Mouse (Mus musculus) myocyte (in vitro differentiated cells): Measurements from ENCODE around the gene Sdf2. TPM values are rescaled to one million over a fixed set of nuclear protein-coding genes. Genes with fewer than 3 reads are reported as not detected.

Experiments used
- H3K27me3 ChIP-seq: one replicate; pipeline ENCODE4 v1.6.1; 2011; ENCODE audit not compliant: control insufficient read depth, insufficient read depth, insufficient read length
- H3K36me3 ChIP-seq: one replicate; pipeline ENCODE4 v1.6.1; 2011; ENCODE audit not compliant: control insufficient read depth, insufficient read depth
- H3K4me2 ChIP-seq: one replicate; pipeline ENCODE4 v1.6.1; 2011; ENCODE audit warnings: low read depth, control low read depth
- H3K4me3 ChIP-seq: one replicate; pipeline ENCODE4 v1.5.1; 2011; ENCODE audit warnings: mild to moderate bottlenecking, control low read depth, moderate library complexity
- H3K79me2 ChIP-seq: one replicate; pipeline ENCODE4 v1.6.1; 2011; ENCODE audit not compliant: control insufficient read depth, insufficient read depth
- H3ac ChIP-seq: one replicate; pipeline ENCODE4 v1.6.1; 2011; ENCODE audit not compliant: control insufficient read depth, insufficient read length
- CEBPB ChIP-seq: IDR thresholded peaks from 2 replicates; pipeline ENCODE4 v1.6.1; 2011; ENCODE audit warnings: mild to moderate bottlenecking, moderate library complexity; ENCODE audit not compliant: poor library complexity, insufficient read depth, severe bottlenecking
- E2F4 ChIP-seq: IDR thresholded peaks from one replicate; pipeline ENCODE4 v1.6.1; 2011; ENCODE audit warnings: mild to moderate bottlenecking, control low read depth, moderate library complexity; ENCODE audit not compliant: insufficient read depth
- MAX ChIP-seq: IDR thresholded peaks from one replicate; pipeline ENCODE4 v1.6.1; 2011; ENCODE audit warnings: low read depth, mild to moderate bottlenecking, control low read depth
- MYOD1 ChIP-seq, 3 experiments: IDR thresholded peaks; one replicate each; pipeline ENCODE4 v1.6.1; 2011; ENCODE audit warnings: control low read depth in 2 of 3, low read depth in 2 of 3, mild to moderate bottlenecking in 2 of 3, moderate library complexity in 1 of 3; ENCODE audit not compliant: insufficient read length in 2 of 3, control insufficient read depth in 1 of 3
- MYOG ChIP-seq, 3 experiments: IDR thresholded peaks; one replicate each; pipeline ENCODE4 v1.6.1; 2011; ENCODE audit warnings: control low read depth in 2 of 3, low read depth in 2 of 3, mild to moderate bottlenecking in 2 of 3; ENCODE audit not compliant: insufficient read length in 2 of 3, control insufficient read depth in 1 of 3, insufficient read depth in 1 of 3
- POLR2A ChIP-seq: IDR thresholded peaks from one replicate; pipeline ENCODE4 v1.6.1; 2011; ENCODE audit warnings: low read depth, mild to moderate bottlenecking, control low read depth, moderate library complexity; ENCODE audit not compliant: insufficient read length
- POLR2AphosphoS2 ChIP-seq: IDR thresholded peaks from one replicate; pipeline ENCODE4 v1.6.1; 2011; ENCODE audit warnings: low read depth, control low read depth; ENCODE audit not compliant: insufficient read length
- REST ChIP-seq: IDR thresholded peaks from one replicate; pipeline ENCODE4 v1.6.1; 2011; ENCODE audit warnings: mild to moderate bottlenecking, control low read depth, moderate library complexity; ENCODE audit not compliant: insufficient read depth, insufficient read length
- SRF ChIP-seq: IDR thresholded peaks from one replicate; pipeline ENCODE4 v1.6.1; 2011; ENCODE audit warnings: low read depth; ENCODE audit not compliant: control insufficient read depth, insufficient read length
- TCF12 ChIP-seq: IDR thresholded peaks from one replicate; pipeline ENCODE4 v1.6.1; 2011; ENCODE audit warnings: mild to moderate bottlenecking, control low read depth; ENCODE audit not compliant: poor library complexity, insufficient read depth, severe bottlenecking
- TCF3 ChIP-seq: IDR thresholded peaks from one replicate; pipeline ENCODE4 v1.6.1; 2011; ENCODE audit warnings: low read depth, control low read depth; ENCODE audit not compliant: insufficient read length
- USF1 ChIP-seq: IDR thresholded peaks from one replicate; pipeline ENCODE4 v1.6.1; 2011; ENCODE audit warnings: low read depth, mild to moderate bottlenecking, control low read depth, moderate library complexity
- polyA plus RNA-seq: library from polyadenylated mRNA; unstranded; fragments of >200 nt; fragmentation: generic; extraction: Trizol; gene quantifications from one replicate; pipeline ENCODE4 v1.2.1, GENCODE M21; 2012; ENCODE audit warnings: missing spikeins

Gene Sdf2
- polyA plus RNA-seq, 1 experiment = 98.6 TPM

DNA sequence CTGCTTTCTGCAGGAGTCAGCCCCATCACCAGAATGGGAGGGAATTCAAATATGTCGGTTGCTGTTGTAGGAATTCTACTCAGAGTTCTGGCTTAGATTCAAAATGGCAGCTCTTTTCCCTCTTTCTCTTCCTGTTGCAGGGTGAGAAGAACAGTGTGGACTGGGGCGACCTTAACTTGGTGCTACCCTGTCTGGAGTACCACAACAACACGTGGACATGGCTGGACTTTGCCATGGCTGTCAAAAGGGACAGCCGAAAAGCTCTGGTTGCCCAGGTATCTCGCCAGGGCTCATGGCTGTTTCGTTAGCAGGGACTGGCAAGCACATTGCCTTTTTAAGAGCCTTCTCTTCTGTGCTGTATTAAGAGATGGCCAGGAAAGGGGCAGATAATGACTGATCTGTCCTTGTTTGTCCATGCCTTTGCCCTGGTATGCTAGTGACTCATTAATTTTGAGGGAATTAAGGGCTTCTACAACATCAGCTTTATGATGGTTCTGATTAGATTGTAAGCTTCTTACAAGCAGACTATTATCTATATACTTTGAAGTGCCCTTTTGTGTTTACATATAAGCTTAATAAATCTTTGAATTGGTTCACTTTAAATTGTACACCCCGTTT, 43.7 kb downstream of the Sdf2 start:
- no peak overlapping the region for H3K4me2 ChIP-seq
- TF ChIP-seq CEBPB = no peak
- no peak for TF ChIP-seq E2F4
- no peak for TF ChIP-seq REST
- no peak for TF ChIP-seq MYOD1 (IDR thresholded peaks at IDR 0.05; ENCODE audit: control insufficient read depth in 1 of 3, insufficient read length in 2 of 3, low read depth in 2 of 3)
- no peak for TF ChIP-seq MYOG (IDR thresholded peaks at IDR 0.05; ENCODE audit: control insufficient read depth in 1 of 3, insufficient read depth in 1 of 3, insufficient read length in 2 of 3, low read depth in 2 of 3)
- no peak for TF ChIP-seq SRF
- TF ChIP-seq USF1 = no peak
- no peak for TF ChIP-seq POLR2A
- TF ChIP-seq MAX = no peak
- TF ChIP-seq TCF12 = no peak
- no peak for TF ChIP-seq TCF3
- no peak for TF ChIP-seq POLR2AphosphoS2
- no peak overlapping the region for H3K4me3 ChIP-seq
- peaks cover 53% of the 10 kb centered on the region for H3K36me3 ChIP-seq
- no peaks in the 10 kb centered on the region for H3K27me3 ChIP-seq
- no peaks in the 10 kb centered on the region for H3K79me2 ChIP-seq
- no peak overlapping the region for H3ac ChIP-seq

GRCm38 (mm10) chr11:78290654-78291053, 45.1 kb downstream of the Sdf2 start, which contains the start of gene BC030499:
Gene BC030499 (plus strand): TSS chr11:78290841.
- peaks cover 45% of the 10 kb centered on the region for H3K36me3 ChIP-seq
- TF ChIP-seq MYOD1 (IDR thresholded peaks at IDR 0.05; ENCODE audit: control insufficient read depth in 1 of 3, insufficient read length in 2 of 3, low read depth in 2 of 3) = no peak
- no peak for TF ChIP-seq TCF12
- TF ChIP-seq MYOG (IDR thresholded peaks at IDR 0.05; ENCODE audit: control insufficient read depth in 1 of 3, insufficient read depth in 1 of 3, insufficient read length in 2 of 3, low read depth in 2 of 3) = no peak
- TF ChIP-seq MAX = no peak
- TF ChIP-seq USF1 = no peak
- no peak for TF ChIP-seq CEBPB
- TF ChIP-seq SRF = no peak
- no peak for TF ChIP-seq E2F4
- TF ChIP-seq TCF3 = no peak
- no peak for TF ChIP-seq REST
- TF ChIP-seq POLR2A = no peak
- TF ChIP-seq POLR2AphosphoS2 = no peak
- H3K4me2 ChIP-seq = no peak within 1 kb of the TSS
- H3K79me2 ChIP-seq = no peaks in the 10 kb centered on the region
- no peak within 1 kb of the TSS for H3K4me3 ChIP-seq
- no peak within 1 kb of the TSS for H3ac ChIP-seq
- no peaks in the 10 kb centered on the region for H3K27me3 ChIP-seq

GRCm38 (mm10) chr11:78294585-78294984, 49.0 kb downstream of the Sdf2 start:
- Histone ChIP-seq H3K36me3 (peaks cover 19% of the 10 kb centered on the region), H3K4me2 (no peak overlapping the region), H3K79me2 (no peaks in the 10 kb centered on the region), H3K4me3 (no peak overlapping the region), H3K27me3 (no peaks in the 10 kb centered on the region), H3ac (no peak overlapping the region)
- TF ChIP-seq CEBPB (no peak), SRF (no peak), E2F4 (no peak)

DNA sequence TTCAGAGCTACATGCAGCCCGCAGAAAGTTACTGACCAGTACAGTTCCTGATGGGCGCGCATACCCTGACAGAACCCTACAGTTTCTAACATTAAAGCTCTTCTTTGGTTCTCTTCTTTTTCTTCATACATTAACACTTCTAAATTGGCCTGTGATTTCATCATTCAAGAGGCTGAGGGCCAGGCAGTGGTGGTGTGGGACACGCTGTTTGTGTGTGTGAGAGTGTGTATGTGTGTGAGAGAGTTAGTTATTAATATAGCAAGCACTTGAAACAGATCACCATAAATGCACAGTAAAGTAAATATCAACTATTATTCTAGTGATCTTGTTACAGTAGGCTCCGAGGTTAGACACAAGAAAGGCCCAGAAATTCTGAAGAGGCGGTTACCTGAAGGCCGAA, 55.4 kb downstream of the Sdf2 start:
- peaks cover 13% of the 10 kb centered on the region for H3K36me3 ChIP-seq
- no peak overlapping the region for H3ac ChIP-seq
- H3K4me2 ChIP-seq = peak overlapping the region; percentile 81
- no peaks in the 10 kb centered on the region for H3K27me3 ChIP-seq
- H3K4me3 ChIP-seq = peak overlapping the region; percentile 60
- peaks cover 43% of the 10 kb centered on the region for H3K79me2 ChIP-seq
- peak; percentile 84 for TF ChIP-seq CEBPB
- TF ChIP-seq MAX = no peak

DNA sequence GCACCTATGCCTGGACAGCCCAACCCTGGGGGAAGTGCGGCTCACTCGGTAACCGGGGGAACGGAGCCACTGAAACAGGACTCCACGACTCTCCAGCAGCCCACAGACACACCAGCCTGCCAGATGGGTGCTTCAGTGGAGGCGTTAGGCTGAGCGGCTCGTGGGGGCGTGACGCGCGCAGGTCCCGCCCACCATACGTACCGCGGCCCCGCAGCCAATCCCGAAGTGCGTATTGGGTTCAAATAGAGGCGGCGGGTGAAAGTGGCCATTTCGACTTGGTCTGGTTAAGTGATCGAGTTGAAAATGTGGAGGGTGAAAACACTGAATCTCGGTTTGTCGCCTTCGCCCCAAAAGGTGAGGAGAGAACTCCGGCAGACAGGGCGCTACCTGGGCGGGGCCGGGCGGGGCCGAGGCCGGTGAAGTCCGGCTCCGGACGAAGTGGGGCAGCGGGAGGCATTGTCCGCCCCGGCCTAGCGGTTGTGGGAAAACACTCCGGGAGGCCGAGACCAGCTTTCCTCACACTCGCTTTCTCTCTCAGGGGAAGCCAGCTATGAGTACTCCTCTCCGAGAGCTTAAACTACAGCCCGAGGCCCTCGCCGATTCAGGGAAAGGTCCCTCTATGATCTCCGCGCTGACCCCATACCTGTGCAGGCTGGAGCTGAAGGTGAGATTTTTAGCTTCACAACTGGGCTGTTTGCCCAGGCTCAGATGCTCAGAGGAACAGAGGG, 56.0 kb downstream of the Sdf2 start, which contains the start of gene Spag5:
Gene Spag5 (plus strand): TSS at position 173 of the 728 bp plus-strand sequence.
- TF ChIP-seq MYOD1 (IDR thresholded peaks at IDR 0.05; ENCODE audit: control insufficient read depth in 1 of 3, insufficient read length in 2 of 3, low read depth in 2 of 3) (peak in 1 of 3 experiments; percentile 39), E2F4 (peak; percentile 96), POLR2AphosphoS2 (peak; percentile 97), POLR2A (peak; percentile 97), USF1 (no peak), MYOG (IDR thresholded peaks at IDR 0.05; ENCODE audit: control insufficient read depth in 1 of 3, insufficient read depth in 1 of 3, insufficient read length in 2 of 3, low read depth in 2 of 3) (peak in 1 of 3 experiments; percentile 58), TCF12 (no peak)

More for the DNA sequence above, 56.0 kb downstream of the Sdf2 start, which contains the start of gene Spag5:
- H3K27me3 ChIP-seq = no peaks in the 10 kb centered on the region
- H3K36me3 ChIP-seq = peaks cover 13% of the 10 kb centered on the region
- H3ac ChIP-seq = no peak within 1 kb of the TSS
- H3K4me2 ChIP-seq = peak within 1 kb of the TSS; percentile 81
- peak within 1 kb of the TSS; percentile 60 for H3K4me3 ChIP-seq
- H3K79me2 ChIP-seq = peaks cover 44% of the 10 kb centered on the region

Other genes with a start within 250 kb of the Sdf2 start
- 10.0 TPM for gene Dhrs13, start 213.5 kb upstream of the Sdf2 start, polyA plus RNA-seq
- 78.8 TPM for gene Flot2, start 207.8 kb upstream of the Sdf2 start, polyA plus RNA-seq
- 24.6 TPM for gene Eral1, start 165.4 kb upstream of the Sdf2 start, polyA plus RNA-seq
- 16.1 TPM for gene Fam222b, start 151.1 kb upstream of the Sdf2 start, polyA plus RNA-seq
- 206 TPM for gene Traf4, start 80.2 kb upstream of the Sdf2 start, polyA plus RNA-seq
- 9.6 TPM for gene Nek8, start 69.1 kb upstream of the Sdf2 start, polyA plus RNA-seq
- 17.4 TPM for gene Tlcd1, start 69.0 kb upstream of the Sdf2 start, polyA plus RNA-seq
- 3,571 TPM for gene Rpl23a, start 62.2 kb upstream of the Sdf2 start, polyA plus RNA-seq
- 88.8 TPM for gene Rab34, start 57.3 kb upstream of the Sdf2 start, polyA plus RNA-seq
- 0.14 TPM for gene Proca1, start 52.4 kb upstream of the Sdf2 start, polyA plus RNA-seq
- gene Supt6, start 241 bp downstream of the Sdf2 start, polyA plus RNA-seq = 42.3 TPM
- 65.8 TPM for gene 2610507B11Rik, start 16.0 kb downstream of the Sdf2 start, polyA plus RNA-seq
- gene BC030499, start 45.1 kb downstream of the Sdf2 start, polyA plus RNA-seq = 0.20 TPM
- 19.2 TPM for gene Spag5, start 55.8 kb downstream of the Sdf2 start, polyA plus RNA-seq
- 1.7 TPM for gene Aldoc, start 77.2 kb downstream of the Sdf2 start, polyA plus RNA-seq
- 50.2 TPM for gene Pigs, start 82.7 kb downstream of the Sdf2 start, polyA plus RNA-seq
- gene Unc119, start 97.7 kb downstream of the Sdf2 start, polyA plus RNA-seq = 24.8 TPM
- 0.01 TPM for gene Foxn1, start 140.8 kb downstream of the Sdf2 start, polyA plus RNA-seq
- 0.01 TPM for gene Slc13a2, start 176.5 kb downstream of the Sdf2 start, polyA plus RNA-seq
- 7.5 TPM for gene Slc46a1, start 220.0 kb downstream of the Sdf2 start, polyA plus RNA-seq